Mouse (Mus musculus) urinary bladder, adult 18-20 months (tissue): ENCODE results near the gene Slc15a2.
A peak's percentile ranks its signal among the peaks of the same experiment; 100 is the strongest.

Experiments used
- DNase-seq, 2 experiments: peaks; one replicate each; pipeline ENCODE4 v3.0.0; 2022; ENCODE audit warnings: low spot score in 2 of 2, mixed read lengths in 2 of 2

The Slc15a2 gene

DNA sequence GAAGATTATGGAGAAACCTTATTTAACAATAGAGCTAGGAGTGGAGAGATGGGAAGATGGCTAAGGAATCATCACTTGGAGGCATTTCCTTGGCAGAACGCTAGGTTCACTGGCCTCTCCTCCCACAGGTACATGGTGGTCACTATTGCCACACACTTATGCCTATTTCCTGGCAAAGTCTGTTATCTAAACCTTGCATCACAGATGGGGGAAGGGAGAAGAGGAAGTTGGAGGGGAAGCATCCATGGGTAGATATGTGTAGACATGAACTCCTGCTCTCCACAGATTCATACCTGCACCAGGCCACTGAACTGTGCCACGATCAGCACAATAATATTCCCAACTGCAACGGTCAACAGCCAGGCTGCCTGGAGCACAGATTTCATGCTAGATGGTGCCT is 32.8 kb downstream of the Slc15a2 start:
- DNase-seq, result no peak

DNA sequence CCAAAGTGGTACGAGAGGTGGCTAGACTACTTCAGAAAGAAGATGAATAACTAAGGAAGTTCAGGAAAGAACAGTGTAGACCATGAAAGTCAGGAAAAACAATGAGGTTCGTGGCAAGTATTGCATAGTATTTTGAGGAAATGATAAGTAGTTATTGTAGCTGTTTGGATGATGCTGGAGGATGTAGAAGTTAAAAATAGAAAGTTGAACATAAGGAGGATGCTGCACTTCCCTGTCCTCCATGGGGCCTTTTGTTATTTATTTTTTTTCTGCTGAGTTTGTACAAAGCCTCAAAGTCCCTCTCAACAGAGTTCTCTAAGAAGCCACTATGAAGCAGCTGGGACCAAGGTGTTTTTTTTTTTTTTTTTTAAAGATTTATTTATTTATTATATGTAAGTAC is 37.0 kb downstream of the Slc15a2 start:
- no peak for DNase-seq

DNA sequence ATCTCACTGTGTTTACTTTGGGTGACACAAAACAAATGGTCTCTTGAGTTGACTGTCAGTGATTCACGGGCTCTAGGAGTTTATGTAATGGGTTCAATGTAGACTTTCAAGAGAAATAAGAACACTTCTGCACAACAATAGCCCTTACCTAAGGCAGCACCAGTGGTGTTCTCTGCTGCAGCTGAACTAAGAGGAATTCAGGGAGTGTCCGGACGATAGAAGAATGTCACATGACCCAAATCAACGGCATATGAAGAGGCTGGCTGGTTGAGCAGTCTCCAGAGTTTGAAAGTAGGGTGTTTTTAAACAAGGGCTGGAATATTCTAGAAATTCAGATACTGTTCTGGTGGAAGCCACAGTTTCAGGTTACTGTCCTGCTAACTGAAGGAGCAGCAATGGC is 37.7 kb downstream of the Slc15a2 start:
- no peak for DNase-seq

DNA sequence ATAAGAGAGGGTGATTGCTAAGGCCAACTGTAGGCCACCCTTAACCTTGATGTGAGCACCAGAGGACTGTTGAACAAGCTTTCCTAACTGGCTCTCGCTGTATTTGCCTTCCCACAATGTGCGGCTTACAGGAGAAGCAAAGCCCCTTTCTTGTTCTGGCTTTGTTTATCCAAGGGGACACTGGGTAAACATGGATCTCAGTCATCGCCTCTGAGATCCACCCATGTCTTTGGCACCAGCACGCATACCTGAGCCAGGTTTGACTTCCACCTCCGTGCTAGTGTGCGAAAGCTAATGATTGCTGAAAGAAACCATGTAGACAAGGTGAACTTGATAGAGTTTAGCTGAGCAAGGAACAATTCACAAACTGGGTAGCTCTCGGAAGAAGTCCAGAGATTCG is 41.2 kb downstream of the Slc15a2 start:
- DNase-seq, result no peak

DNA sequence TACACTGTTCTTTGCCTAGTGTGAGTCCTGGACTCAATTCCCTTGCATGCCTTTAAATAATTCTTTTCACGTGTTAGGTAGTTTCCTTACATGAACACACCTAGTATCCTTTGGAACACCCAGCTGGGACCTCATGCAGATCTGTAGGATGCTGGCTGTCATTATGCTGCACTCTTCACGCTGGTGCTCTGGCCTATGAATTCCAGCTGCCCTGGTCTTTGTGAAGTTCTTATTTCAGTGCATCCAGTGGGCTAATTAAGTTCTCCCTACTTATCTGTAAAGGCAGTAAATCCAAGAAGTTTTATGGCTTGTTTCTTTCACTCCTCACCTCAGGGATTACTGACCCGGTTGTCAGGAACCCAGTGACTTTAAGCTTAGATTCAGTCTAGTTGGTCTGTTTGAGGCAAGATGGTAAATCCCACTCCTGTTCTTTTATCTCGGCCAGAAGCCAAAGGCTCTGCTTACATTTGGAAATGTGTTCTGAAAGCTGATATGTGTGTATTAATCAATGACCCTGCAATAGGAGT is 45.3 kb downstream of the Slc15a2 start:
- no peak for DNase-seq

DNA sequence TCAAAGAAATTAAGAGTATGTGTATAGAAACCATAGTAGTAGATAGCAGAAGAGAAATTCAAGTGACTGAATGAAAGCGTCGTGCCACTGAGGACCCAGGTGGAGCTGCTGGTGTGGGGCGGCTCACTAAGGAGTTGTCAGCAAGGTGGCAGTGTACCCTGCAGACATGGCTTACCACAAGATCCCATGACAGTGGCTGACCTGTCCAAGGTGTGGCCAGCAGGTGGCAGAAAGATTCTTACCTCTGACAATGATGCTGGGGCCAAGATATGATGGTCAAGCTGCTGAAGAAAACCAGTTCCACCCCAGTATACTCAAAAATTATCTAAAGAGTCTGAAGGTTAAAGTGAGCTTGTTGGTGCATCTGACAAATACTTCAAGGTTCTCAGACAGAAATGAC is 49.3 kb downstream of the Slc15a2 start:
- no peak for DNase-seq

DNA sequence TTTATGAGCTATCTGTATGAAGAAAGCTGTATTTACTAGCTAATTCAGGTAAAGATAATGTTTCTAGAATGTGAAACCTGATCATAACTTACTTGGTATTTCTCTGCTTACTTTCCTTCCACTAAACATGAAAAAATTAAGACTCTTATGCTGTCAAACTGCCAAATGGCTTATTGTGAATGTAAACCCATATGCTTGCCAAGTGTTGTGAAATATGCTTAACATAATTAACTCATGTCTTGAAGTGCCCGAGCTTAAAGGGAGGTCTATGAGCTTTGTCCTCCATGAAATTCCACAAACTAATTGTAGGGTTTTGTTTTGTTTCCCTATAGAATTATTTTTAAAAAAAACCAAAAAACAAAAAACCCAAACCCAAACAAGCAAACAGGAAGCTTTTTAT is 50.9 kb downstream of the Slc15a2 start:
- no peak for DNase-seq

DNA sequence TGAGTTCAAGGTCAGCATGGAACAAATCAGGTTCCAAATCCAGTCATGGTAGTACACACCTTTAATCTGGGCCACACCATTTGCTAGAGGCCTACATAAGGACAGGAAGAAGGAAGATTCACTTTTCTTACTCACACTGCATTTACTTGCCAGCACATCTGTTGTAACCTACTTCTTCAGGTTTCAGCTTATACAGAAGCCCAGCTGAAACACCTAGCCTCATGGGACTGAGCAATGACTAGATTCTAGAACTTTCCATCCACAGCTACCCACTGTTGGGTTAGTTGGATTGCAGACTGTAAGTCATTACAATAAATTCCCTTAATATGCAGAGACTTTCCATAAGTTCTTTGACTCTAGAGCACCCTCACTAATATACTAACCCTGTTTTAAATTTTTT is 52.2 kb downstream of the Slc15a2 start:
- DNase-seq, result no peak

DNA sequence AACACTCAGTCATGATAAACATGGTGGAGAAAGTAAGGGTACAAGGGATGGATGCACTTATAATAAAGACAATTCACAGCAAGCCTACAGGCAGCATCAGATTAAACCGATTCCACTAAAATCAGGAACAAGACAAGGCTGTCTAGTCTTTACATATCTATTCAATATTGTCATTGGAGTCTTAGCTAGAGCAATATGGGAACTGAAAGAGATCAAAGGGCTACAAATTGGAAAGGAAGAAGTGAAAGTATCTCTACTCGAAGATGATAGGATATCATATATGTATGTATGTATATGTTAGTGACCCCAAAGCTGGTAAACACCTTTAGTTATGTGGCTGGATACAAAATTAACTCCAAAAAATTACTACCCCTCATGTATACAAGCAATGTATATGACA is 55.8 kb downstream of the Slc15a2 start:
- DNase-seq, result no peak

DNA sequence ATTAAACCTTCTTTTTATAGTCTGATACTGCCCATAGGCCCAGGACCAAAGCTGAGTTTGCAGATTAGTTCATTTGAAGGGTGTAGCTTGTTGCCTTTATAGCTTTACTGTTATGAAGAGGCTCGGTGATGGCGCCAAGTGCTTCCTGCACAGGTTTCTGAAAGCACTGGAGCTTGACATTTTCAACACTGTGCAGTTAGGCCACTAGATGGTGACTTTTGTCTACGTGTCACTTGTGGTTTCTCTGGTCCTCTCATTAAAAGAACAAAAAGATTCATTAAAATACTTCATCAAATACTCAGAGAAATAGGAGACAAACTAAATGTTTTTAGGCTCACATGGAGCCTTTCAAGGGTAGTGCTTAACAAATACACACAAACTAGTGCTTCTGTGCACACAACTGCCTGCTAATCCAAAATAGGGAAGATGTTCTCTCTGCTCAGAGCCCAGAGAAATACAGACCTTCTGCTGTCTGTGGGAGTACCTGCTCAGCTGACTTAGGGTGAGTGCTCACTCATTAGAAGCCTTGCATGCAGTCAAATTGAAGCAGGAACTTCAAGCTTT is 60.8 kb downstream of the Slc15a2 start:
- no peak for DNase-seq

DNA sequence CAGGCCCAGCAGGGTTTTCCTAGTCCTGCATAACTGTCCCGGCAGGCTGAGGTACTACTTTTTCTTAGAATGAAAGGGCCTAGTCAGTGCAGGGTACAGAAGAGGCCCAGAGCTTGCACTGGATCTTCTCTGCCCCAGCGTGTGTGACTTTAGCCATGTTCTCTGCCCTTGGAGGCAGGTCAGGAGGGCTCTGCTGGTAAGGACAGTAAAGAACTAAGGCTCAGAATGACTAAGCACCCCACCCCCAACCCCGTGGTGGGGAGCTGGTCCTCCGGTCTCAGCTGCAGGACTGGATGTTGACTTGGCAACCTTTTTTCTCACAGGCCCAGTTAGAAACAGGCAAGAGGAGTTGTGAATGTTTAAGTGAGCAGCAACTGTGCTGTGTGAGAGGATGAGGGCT is 62.0 kb downstream of the Slc15a2 start:
- no peak for DNase-seq

DNA sequence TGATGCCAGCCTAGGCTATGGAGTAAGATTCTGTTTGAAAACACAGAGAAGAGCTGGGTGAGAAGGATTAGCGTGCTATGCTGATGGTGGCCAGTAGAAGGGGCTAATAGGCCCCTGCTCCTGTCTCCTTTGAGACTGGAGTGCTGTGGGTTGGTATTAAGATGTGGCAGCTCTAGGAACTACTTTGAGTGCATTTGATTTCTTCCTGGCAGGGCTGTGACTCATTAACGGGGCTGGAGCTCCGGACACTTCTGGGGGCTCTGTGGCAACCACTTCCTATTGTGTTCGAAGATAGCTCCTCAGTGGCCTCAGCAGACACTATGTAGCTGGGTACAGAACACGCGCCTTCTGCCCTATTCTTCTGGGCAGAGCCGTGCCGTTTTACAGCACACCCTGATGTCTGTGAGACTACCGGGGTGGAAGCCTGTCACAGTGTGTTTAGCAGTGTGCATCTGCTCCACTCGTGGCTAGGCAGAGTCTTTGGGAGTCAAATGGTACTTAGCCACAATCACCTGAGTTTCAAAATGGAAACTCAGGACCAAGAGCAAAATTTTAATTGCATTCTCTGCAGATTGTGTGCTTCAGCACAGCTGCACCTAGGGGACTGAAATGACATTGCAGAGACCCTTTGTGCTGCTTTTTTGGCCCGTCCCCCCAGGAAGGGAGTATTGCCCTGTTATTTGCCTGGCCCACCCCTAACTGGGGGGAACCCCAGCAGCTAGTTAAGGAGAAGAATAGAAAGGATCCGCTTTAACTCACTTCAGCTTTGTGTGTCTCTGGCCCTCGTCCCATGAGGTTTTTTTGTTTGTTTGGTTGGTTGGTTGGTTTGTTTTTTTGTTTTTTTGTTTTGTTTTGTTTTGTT is 64.3 kb downstream of the Slc15a2 start:
- no peak for DNase-seq

DNA sequence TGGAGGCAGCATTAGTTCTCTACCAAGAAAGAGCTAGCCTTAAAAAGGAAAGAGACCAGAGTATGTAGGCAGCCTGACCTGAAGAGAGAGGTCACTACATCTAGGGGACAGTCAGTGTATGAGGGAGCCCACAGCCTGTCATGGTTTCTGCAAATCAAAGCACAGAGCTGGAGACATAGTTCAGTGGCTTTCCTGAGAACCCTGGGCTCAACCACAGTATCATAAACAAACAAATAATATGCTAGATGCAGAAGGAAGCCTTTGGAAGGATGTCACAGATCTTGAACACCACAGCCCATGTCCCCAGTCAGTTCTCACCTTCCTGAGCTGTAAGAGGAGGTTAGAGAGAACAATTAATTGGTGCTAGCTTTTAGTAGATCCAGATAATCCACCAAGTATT is 66.1 kb downstream of the Slc15a2 start:
- no peak for DNase-seq

DNA sequence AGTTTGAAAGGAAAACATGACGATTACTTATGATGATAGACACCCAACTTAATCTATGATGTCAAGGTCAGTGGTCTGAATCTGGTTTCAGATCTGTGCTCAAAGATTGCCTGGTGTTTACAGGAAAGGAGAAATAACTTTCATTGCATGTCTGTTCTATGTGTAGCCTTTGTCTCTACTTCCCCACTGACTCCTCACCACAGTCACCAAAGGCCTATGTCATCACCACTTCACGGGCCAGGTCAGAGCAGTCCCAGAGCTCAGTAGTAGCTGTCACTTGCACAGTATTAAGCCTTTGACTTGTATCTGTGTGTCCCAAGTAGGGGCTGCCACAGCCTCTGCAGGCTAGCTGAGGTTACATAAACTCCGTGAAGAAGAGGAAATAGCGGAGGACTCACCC is 67.3 kb downstream of the Slc15a2 start:
- DNase-seq, result no peak

DNA sequence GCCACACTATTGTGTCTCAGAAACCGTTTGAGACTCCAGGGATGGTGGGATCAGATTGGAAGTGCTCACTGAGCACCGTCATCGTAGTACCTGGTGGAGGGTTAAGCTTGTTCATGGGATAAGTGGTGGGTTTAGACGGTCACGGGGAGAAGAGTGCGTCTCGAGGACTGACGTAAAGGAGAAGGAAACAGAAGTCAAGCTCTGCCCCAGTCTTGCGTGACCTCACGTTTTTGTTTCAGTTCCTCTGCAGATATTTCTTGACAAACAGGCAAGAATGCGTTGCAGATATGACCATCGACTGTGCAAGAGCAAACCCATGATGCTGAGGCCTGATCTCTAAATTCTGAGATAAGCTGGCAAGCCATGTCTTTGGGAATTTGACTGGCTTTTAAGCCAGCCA is 73.0 kb downstream of the Slc15a2 start:
- no peak for DNase-seq

DNA sequence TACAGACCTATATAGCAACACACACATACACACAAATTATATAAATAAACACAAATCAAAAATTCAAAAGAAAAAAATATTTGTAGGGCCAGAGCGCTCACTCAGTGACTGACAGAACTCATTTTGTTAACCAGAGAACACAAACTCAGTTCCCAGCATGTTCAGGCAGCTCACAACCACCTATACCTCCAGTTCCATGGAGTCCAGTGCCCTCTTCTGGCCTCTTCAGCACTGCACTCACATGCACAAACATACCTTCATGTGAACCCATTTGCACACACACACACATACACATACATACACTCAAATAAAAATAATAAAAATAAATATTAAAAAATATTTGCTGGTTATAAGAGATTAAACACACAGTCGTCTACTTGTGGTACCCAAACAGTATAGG is 74.0 kb downstream of the Slc15a2 start:
- no peak for DNase-seq

DNA sequence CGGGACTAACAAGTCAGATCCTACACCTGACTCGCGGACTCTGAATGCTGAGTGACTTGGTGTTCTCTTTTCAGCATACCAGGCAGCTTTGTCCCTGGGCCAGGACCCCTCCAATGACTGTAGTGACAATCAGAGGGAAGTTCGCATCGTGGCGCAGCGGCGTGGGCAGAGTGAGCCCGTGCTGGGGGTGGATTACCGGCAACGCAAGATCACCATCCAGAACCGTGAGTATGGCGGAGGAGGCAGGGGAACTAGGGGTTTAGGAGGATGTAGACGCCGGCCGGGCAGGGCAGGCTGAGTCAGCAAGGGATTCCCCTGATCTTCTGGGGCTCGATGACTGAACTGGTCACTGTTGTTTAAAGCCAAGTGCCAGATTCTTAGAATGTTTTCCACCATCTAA is 75.4 kb downstream of the Slc15a2 start:
- no peak for DNase-seq

DNA sequence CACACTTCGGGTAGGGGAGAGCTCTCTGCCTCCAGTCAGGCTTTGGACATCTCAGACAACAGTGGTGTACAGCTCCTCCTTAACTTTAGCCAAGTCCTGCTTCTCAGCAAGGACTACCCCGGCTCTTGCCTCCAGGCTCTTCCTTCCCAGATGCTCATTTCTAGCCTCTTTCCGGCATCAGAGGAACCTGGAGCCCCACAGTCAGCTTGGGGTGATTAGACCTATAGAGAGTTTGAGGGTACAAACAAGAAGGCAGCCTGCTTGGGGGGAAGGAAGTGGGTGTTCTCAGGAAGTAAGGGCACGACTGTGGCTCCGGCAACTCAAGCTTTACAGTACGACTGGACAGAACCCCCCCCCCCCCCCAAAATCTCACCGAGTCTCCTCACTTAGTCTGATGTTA is 76.0 kb downstream of the Slc15a2 start:
- DNase-seq, result no peak

DNA sequence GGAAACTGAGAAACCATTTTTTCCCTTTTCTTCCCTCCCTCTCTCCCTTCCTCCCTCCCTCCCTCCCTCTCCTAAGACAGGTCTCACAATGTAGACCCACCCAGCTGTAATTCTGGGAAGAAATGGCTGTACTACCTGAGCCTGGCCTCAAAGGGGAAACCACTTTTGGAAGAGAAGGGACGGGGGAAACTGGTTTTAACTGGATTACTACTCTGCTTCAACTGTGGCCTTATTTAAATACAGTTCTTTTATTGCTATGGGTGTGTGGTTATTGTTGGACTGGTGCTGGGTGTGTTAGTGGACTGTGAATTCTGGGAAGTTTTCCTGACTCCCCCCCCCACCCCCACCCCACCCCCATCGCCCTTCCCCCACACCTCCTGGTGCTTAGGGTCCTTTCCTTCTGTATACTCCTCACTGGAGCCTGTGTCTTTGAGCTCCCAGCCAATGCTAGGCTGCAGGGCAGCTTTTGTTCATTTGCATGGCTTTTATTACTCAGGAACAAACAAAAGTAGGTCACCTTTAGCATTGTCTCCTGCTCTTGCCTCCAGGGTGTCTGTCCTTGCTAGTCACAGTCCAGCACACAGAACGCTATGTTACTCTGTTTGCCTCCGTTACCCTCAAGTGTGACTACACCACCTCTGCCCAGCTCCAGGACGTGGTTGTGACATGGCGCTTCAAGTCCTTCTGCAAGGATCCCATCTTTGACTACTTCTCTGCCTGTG is 76.9 kb downstream of the Slc15a2 start:
- peak in 1 of 2 experiments; percentile 59 for DNase-seq

DNA sequence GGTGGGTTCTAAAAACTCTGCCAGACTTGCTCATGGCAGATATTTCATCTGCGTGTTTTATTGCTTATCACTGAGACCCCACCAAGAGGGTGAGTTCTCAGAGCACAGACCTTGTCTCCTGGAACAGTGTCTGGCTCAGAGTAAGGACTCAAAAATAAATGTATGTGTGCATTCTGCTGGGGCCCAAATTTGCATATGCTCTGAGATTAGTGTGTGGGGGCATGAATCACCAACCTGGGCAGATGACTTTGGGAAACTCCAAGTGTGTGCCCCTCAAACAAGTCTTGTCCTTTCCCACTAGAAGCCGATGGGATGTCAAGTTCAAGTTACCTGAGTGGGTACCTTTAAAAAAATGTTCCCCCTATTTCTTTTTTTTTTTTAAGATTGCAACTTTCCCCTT is 84.3 kb downstream of the Slc15a2 start:
- no peak for DNase-seq
